20 mouse cellular contexts compared by ENCODE assay signal in genomic region chr7:83556488-83556887, GRCm38 (mm10). TPM values are rescaled to one million over a fixed set of nuclear protein-coding genes. Genes with fewer than 3 reads are reported as not detected.
DNase-seq lines count a peak whose midpoint lies in the region; ATAC-seq and TF ChIP-seq lines count a peak whose summit lies in the region.
"Had no signal": no experiment of that assay in that cellular context is flagged by ENCODE, and none has a peak within 500 bp of the region (broad histone marks: within the 10 kb centered on the region; RNA-seq: fewer than 3 reads in every experiment).

No protein-coding gene starts in this region.

- no peaks in the 10 kb centered on the region for H3K79me3 ChIP-seq in C2C12 (ENCODE audit: low read depth)

- no peak overlapping the region for H3K4me3 ChIP-seq in C2C12 (ENCODE audit: insufficient read depth, poor library complexity, severe bottlenecking)
- H3K4me3 ChIP-seq: embryonic facial prominence, embryonic 15.5 days; erythroblast, embryonic 14.5 days; forebrain, embryonic 10.5 days; heart, adult 2 months; heart, embryonic 15.5 days; hindbrain, embryonic 10.5 days had no signal

- no peaks in the 10 kb centered on the region for H3K27me3 ChIP-seq in C2C12 (ENCODE audit: control insufficient read depth, insufficient read depth, insufficient read length)
- H3K27me3 ChIP-seq: embryonic facial prominence, embryonic 15.5 days; heart, embryonic 15.5 days had no signal

- peak; percentile 42 for DNase-seq in kidney, adult 9 months
- DNase-seq in kidney, adult 11 months: no peak
- no peak for DNase-seq in embryo, embryonic 9.5 days (ENCODE audit: extremely low spot score)
- DNase-seq in thymus, postnatal 0 days (ENCODE audit: low spot score): no peak
- DNase-seq: adrenal gland, postnatal 14 days; cerebellum, adult 18-20 months; cerebellum, adult 9-11 months; cerebellum, postnatal 36 days; gastrocnemius, postnatal 10 days; heart, adult 2 months; heart, postnatal 14 days had no signal

- H3ac ChIP-seq in C2C12 (ENCODE audit: control insufficient read depth, insufficient read length, low read depth): no peak overlapping the region

- peak; percentile 43 for ATAC-seq in granulocyte monocyte progenitor cell, adult 5-6 weeks (replicated peaks; ENCODE audit: poor library complexity, severe bottlenecking)
- ATAC-seq in activated CD4-positive, CD25-positive, alpha-beta regulatory T cell, adult 4 months: no peak
- ATAC-seq: forebrain, embryonic 14.5 days had no signal

- TF ChIP-seq CTCF in C2C12 (IDR thresholded peaks at IDR 0.05; ENCODE audit: control insufficient read depth, insufficient read depth, insufficient read length): no peak

- no peaks in the 10 kb centered on the region for H3K79me2 ChIP-seq in C2C12 (ENCODE audit: control insufficient read depth, insufficient read depth)

- no peaks in the 10 kb centered on the region for H3K36me3 ChIP-seq in C2C12 (ENCODE audit: control insufficient read depth, insufficient read depth)
- H3K36me3 ChIP-seq: embryonic facial prominence, embryonic 15.5 days; forebrain, embryonic 10.5 days; heart, embryonic 15.5 days; hindbrain, embryonic 10.5 days had no signal

TF ChIP-seq in C2C12, 6 proteins besides CTCF, POLR2A, EP300 and RAD21:
- no peak for TF ChIP-seq MAX (IDR thresholded peaks at IDR 0.05)
- TF ChIP-seq MYOD1 (IDR thresholded peaks at IDR 0.05; ENCODE audit: control insufficient read depth, insufficient read length, low read depth): peak; percentile 84
- TF ChIP-seq FOSL1 (IDR thresholded peaks at IDR 0.05; ENCODE audit: insufficient read depth, low read length, poor library complexity, severe bottlenecking): no peak

RNA-seq across cellular contexts. Expression of gene Tmc3, which starts 28.2 kb away (rescaled TPM):
- polyA plus RNA-seq in C2C12 (2012; fragmentation: generic; extraction: Trizol): not detected
- not detected in 2 replicates for total RNA-seq in granulocyte monocyte progenitor cell, adult 5-6 weeks (2014; fragmentation: Nextera tagmentation)
- 0.04 TPM in 1 of 2 replicates, not detected in the other for total RNA-seq in granulocyte monocyte progenitor cell, adult 5-6 weeks (2017)
- polyA plus RNA-seq in thymus, postnatal 0 days (2015; fragmentation: Nextera tagmentation; extraction: Ambion mirVana): 1.8 and 2.0 TPM in 2 replicates
- polyA plus RNA-seq in activated CD4-positive, CD25-positive, alpha-beta regulatory T cell, adult 4 months (2017; shearing (Covaris generic)): under 1 TPM; 0.46 to 0.97 TPM
- polyA plus RNA-seq: erythroblast, embryonic 14.5 days had no signal
